In the genomic region with DNA sequence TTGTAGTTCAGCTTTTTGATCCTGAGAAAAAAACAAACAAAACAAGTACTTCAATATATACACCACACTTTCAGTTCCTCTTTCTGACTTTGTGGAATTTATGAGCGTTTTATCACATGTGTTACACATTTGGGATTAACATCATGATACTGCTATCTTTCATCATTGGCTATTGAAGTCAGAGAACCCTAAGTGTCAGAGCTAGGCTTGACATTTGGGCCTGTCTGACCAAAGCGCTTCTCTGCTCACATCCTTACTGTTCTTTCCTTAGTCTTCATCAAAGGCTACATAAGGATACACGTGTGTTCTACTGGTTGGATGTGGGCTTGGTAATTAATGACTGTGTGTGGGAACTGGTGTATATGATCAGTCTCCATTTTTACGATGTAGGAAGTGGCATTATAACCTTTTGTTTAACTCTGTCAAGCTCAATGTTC, we compare ENCODE assay signal across 8 mouse cellular contexts. TPM values are rescaled to one million over a fixed set of nuclear protein-coding genes. Genes with fewer than 3 reads are reported as not detected.
A peak's percentile ranks its signal among the peaks of the same experiment; 100 is the strongest.
DNase-seq lines count a peak whose midpoint lies in the region; ATAC-seq and TF ChIP-seq lines count a peak whose summit lies in the region.

No protein-coding gene starts in this region.

- no peak for TF ChIP-seq CTCF in left cerebral cortex, adult 2 months (IDR thresholded peaks at IDR 0.05)

- 70% methylated on average over 4 of the region's 4 CpGs for WGBS in embryonic facial prominence, embryonic 13.5 days
- WGBS in limb, embryonic 13.5 days, result 67% methylated on average over 4 of the region's 4 CpGs
- WGBS in neural tube, embryonic 13.5 days, result 78% methylated on average over 4 of the region's 4 CpGs

- DNase-seq in left cerebral cortex, adult 2 months (ENCODE audit: extremely low spot score in 1 of 2, low spot score in 2 of 2), result no peak
- no peak for DNase-seq in left cerebral cortex, adult 8-10 months (ENCODE audit: low spot score in 2 of 2)
- no peak for DNase-seq in cerebellum, adult 18-20 months
- DNase-seq in thymus, postnatal 4 days, result no peak
- DNase-seq in ovary, adult 18-20 months (ENCODE audit: low spot score), result no peak

- H3K4me1 ChIP-seq in embryonic facial prominence, embryonic 13.5 days, result peaks cover 25% of the 10 kb centered on the region
- H3K4me1 ChIP-seq in limb, embryonic 13.5 days, result peaks cover 22% of the 10 kb centered on the region
- H3K4me1 ChIP-seq in neural tube, embryonic 13.5 days (replicated peaks), result peaks cover 34% of the 10 kb centered on the region

- ATAC-seq in embryonic facial prominence, embryonic 13.5 days (ENCODE audit: insufficient number of reproducible peaks, insufficient read depth, low FRiP score, low TSS enrichment, low read depth), result no peak
- ATAC-seq in limb, embryonic 13.5 days (ENCODE audit: low FRiP score, low read depth), result no peak
- no peak for ATAC-seq in neural tube, embryonic 13.5 days (ENCODE audit: low read depth)

- H3K27ac ChIP-seq in left cerebral cortex, adult 2 months, result peak overlapping the region; percentile 90
- no peak overlapping the region; the same call in 1 of the 2 replicates for H3K27ac ChIP-seq in embryonic facial prominence, embryonic 13.5 days
- no peak overlapping the region for H3K27ac ChIP-seq in limb, embryonic 13.5 days
- H3K27ac ChIP-seq in neural tube, embryonic 13.5 days (replicated peaks), result peak overlapping the region; percentile 94

- peak overlapping the region; percentile 76 for H3K4me2 ChIP-seq in embryonic facial prominence, embryonic 13.5 days
- H3K4me2 ChIP-seq in limb, embryonic 13.5 days (replicated peaks), result peak overlapping the region; percentile 83
- peak overlapping the region; percentile 85 for H3K4me2 ChIP-seq in neural tube, embryonic 13.5 days

- H3K36me3 ChIP-seq in embryonic facial prominence, embryonic 13.5 days, result peaks cover 17% of the 10 kb centered on the region
- H3K36me3 ChIP-seq in limb, embryonic 13.5 days, result peaks cover 27% of the 10 kb centered on the region
- peaks cover 18% of the 10 kb centered on the region for H3K36me3 ChIP-seq in neural tube, embryonic 13.5 days

- H3K4me3 ChIP-seq in left cerebral cortex, adult 2 months, result peak overlapping the region; percentile 68
- peak overlapping the region; percentile 93 for H3K4me3 ChIP-seq in embryonic facial prominence, embryonic 13.5 days
- peak overlapping the region; percentile 74 for H3K4me3 ChIP-seq in limb, embryonic 13.5 days
- H3K4me3 ChIP-seq in neural tube, embryonic 13.5 days, result peak overlapping the region; percentile 65

- intact Hi-C loops in left cerebral cortex, adult 2 months (cut with DNase I), result no loop called here

- peak overlapping the region; percentile 58 for H3K9ac ChIP-seq in embryonic facial prominence, embryonic 13.5 days
- H3K9ac ChIP-seq in limb, embryonic 13.5 days, result peak overlapping the region; percentile 87; the same call in 1 of the 2 replicates
- peak overlapping the region; percentile 91 for H3K9ac ChIP-seq in neural tube, embryonic 13.5 days

- no peaks in the 10 kb centered on the region for H3K27me3 ChIP-seq in embryonic facial prominence, embryonic 13.5 days
- H3K27me3 ChIP-seq in limb, embryonic 13.5 days, result no peaks in the 10 kb centered on the region
- no peaks in the 10 kb centered on the region for H3K27me3 ChIP-seq in neural tube, embryonic 13.5 days

- no peaks in the 10 kb centered on the region for H3K9me3 ChIP-seq in embryonic facial prominence, embryonic 13.5 days
- H3K9me3 ChIP-seq in limb, embryonic 13.5 days, result no peaks in the 10 kb centered on the region
- no peaks in the 10 kb centered on the region for H3K9me3 ChIP-seq in neural tube, embryonic 13.5 days

RNA-seq across cellular contexts. Expression of a gene that starts 0.8 kb away (rescaled TPM):
- 10 to 100 TPM; 25.4 to 26.7 TPM for total RNA-seq in left cerebral cortex, adult 2 months (2021)
- 10 to 100 TPM; 26.1 to 31.9 (median 29.0) TPM for total RNA-seq in left cerebral cortex, adult 8-10 months (2022)
- polyA plus RNA-seq in embryonic facial prominence, embryonic 13.5 days (2015; fragmentation: Nextera tagmentation; extraction: Ambion mirVana), result 36.9 and 43.8 TPM in 2 replicates
- 34.1 and 37.3 TPM in 2 replicates for polyA plus RNA-seq in limb, embryonic 13.5 days (2015; fragmentation: Nextera tagmentation; extraction: Ambion mirVana)
- 49.2 and 54.9 TPM in 2 replicates for polyA plus RNA-seq in neural tube, embryonic 13.5 days (2015; fragmentation: Nextera tagmentation; extraction: Ambion mirVana)

RNA-seq across cellular contexts. Expression of a gene that starts 1.3 kb away (rescaled TPM):
- total RNA-seq in left cerebral cortex, adult 2 months (2021), result 10 to 100 TPM; 34.7 to 38.3 TPM
- total RNA-seq in left cerebral cortex, adult 8-10 months (2022), result 10 to 100 TPM; 32.3 to 39.7 (median 34.1) TPM
- polyA plus RNA-seq in embryonic facial prominence, embryonic 13.5 days (2015; fragmentation: Nextera tagmentation; extraction: Ambion mirVana), result 35.6 and 39.8 TPM in 2 replicates
- polyA plus RNA-seq in limb, embryonic 13.5 days (2015; fragmentation: Nextera tagmentation; extraction: Ambion mirVana), result 31.3 and 36.2 TPM in 2 replicates
- polyA plus RNA-seq in neural tube, embryonic 13.5 days (2015; fragmentation: Nextera tagmentation; extraction: Ambion mirVana), result 56.7 and 61.4 TPM in 2 replicates

RNA-seq across cellular contexts. Expression of a gene that starts 6.0 kb away (rescaled TPM):
- total RNA-seq in left cerebral cortex, adult 2 months (2021), result 1 to 10 TPM; 4.6 to 4.8 TPM
- total RNA-seq in left cerebral cortex, adult 8-10 months (2022), result 1 to 10 TPM; 5.3 to 6.6 (median 5.8) TPM
- 11.1 and 12.4 TPM in 2 replicates for polyA plus RNA-seq in embryonic facial prominence, embryonic 13.5 days (2015; fragmentation: Nextera tagmentation; extraction: Ambion mirVana)
- polyA plus RNA-seq in limb, embryonic 13.5 days (2015; fragmentation: Nextera tagmentation; extraction: Ambion mirVana), result 11.0 and 11.3 TPM in 2 replicates
- polyA plus RNA-seq in neural tube, embryonic 13.5 days (2015; fragmentation: Nextera tagmentation; extraction: Ambion mirVana), result 8.9 and 12.9 TPM in 2 replicates

RNA-seq across cellular contexts. Expression of a gene that starts 21.9 kb away (rescaled TPM):
- 1 to 10 TPM; 1.4 to 1.5 TPM for total RNA-seq in left cerebral cortex, adult 2 months (2021)
- total RNA-seq in left cerebral cortex, adult 8-10 months (2022), result 1 to 10 TPM in 3 of 4 experiments, under 1 TPM in 1; 0.74 to 2.4 (median 1.9) TPM
- polyA plus RNA-seq in embryonic facial prominence, embryonic 13.5 days (2015; fragmentation: Nextera tagmentation; extraction: Ambion mirVana), result 4.8 and 5.7 TPM in 2 replicates
- 37.8 and 39.3 TPM in 2 replicates for polyA plus RNA-seq in limb, embryonic 13.5 days (2015; fragmentation: Nextera tagmentation; extraction: Ambion mirVana)
- 2.4 and 4.5 TPM in 2 replicates for polyA plus RNA-seq in neural tube, embryonic 13.5 days (2015; fragmentation: Nextera tagmentation; extraction: Ambion mirVana)

RNA-seq across cellular contexts. Expression of a gene that starts 22.9 kb away (rescaled TPM):
- 100 to 1,000 TPM; 118 to 125 TPM for total RNA-seq in left cerebral cortex, adult 2 months (2021)
- 100 to 1,000 TPM; 157 to 185 (median 170) TPM for total RNA-seq in left cerebral cortex, adult 8-10 months (2022)
- 17.1 and 21.3 TPM in 2 replicates for polyA plus RNA-seq in embryonic facial prominence, embryonic 13.5 days (2015; fragmentation: Nextera tagmentation; extraction: Ambion mirVana)
- polyA plus RNA-seq in limb, embryonic 13.5 days (2015; fragmentation: Nextera tagmentation; extraction: Ambion mirVana), result 71.2 and 74.0 TPM in 2 replicates
- 15.3 and 19.5 TPM in 2 replicates for polyA plus RNA-seq in neural tube, embryonic 13.5 days (2015; fragmentation: Nextera tagmentation; extraction: Ambion mirVana)

Comparison
In these comparisons a context has a peak if more than half of its experiments do, and no peak if none do; other contexts are left out.
1. H3K27ac ChIP-seq: peak in left cerebral cortex, adult 2 months (single experiment) and neural tube, embryonic 13.5 days (single experiment); none in embryonic facial prominence, embryonic 13.5 days (single experiment) and limb, embryonic 13.5 days (single experiment).
2. Peak in every context shown above with its lines, with median percentiles within 50 percentile points of each other: H3K4me3 ChIP-seq, H3K4me2 ChIP-seq and H3K9ac ChIP-seq.